Mouse (Mus musculus) heart, adult 18-20 months (tissue): ENCODE measurements around the gene Npr1. TPM values are rescaled to one million over a fixed set of nuclear protein-coding genes. Genes with fewer than 3 reads are reported as not detected.
A peak's percentile ranks its signal among the peaks of the same experiment; 100 is the strongest.

ENCODE experiments used
- DNase-seq, 2 experiments: peaks; one replicate each; pipeline ENCODE4 v3.0.0; 2021 to 2022; ENCODE audit warnings: mixed read lengths in 1 of 2
- long read RNA-seq, 2 experiments: library from polyadenylated mRNA; stranded (forward); transcript quantifications; one replicate each; pipeline ENCODE4 v2.0.0; 2021
- total RNA-seq, 2 experiments: library from RNA; stranded (reverse); gene quantifications; 2 replicates each; pipeline ENCODE4 v1.2.3; 2021

The Npr1 gene
- total RNA-seq = 10 to 100 TPM; 16.2 to 16.8 TPM
- long read RNA-seq, experiment 1, full-length matches to known transcripts = 4 of 5 reads
- long read RNA-seq, experiment 1, partial matches to known transcripts = 1 of 5 reads
- long read RNA-seq, experiment 1, other reads (novel, unspliced or antisense) = 0 of 5 reads
- long read RNA-seq, experiment 2, full-length matches to known transcripts = 2 of 4 reads
- long read RNA-seq, experiment 2, partial matches to known transcripts = 1 of 4 reads
- long read RNA-seq, experiment 2, other reads (novel, unspliced or antisense) = 1 of 4 reads

DNA sequence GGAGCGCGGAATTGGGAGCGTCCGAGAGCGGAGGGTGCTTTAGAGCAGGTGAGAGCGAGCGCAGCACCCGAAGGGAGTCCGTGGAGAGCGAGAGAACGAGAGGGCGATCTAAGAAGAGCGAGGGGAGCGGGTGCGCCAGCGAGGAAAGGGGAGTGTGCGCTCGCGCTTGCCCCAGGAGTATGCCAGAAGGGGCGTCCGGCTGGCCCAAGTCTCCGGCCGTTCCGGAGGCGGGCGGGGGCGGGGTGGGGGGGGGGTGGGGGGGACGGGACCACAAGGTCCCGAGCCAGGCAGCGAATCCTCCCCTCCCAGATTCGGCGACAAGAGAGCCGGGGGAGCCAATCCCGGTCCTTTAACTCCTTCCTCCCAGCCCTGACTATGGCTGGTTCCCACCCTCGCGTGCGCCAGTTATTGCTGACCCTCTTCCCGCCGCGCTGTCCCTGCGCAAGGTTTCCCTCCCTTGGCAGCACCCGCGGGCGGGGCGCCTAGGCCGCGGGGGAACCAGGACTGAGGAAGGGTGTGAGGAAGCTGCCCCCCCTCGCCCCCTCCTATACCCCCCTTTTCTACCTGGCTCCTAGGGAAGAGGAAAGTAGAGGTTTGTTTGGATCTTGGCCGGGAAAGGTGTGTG lies at the start of gene Npr1:
Gene Npr1 (minus strand): TSS at position 181 of the 625 bp plus-strand sequence.
- peak; percentile 67 to 74 for DNase-seq

DNA sequence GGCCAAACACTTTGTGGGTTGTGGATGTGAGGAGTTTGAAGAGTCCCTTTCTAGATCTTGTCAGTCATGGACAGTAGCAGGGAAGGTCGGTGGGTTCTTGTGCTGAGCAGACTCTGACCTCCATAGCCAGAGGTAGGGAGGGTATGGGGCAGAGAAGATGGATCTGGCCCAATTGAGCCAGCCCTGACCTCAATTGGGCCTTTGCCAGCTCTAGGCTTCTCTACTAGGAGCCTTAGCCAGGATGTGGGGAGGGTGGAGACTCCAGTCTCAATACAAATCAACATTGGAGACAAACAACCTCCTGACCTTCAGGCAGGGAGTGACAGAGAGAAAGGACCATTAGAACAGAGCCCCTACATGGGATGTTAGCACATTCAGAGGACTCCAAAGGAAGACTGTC lies 49.6 kb upstream of the Npr1 start:
- DNase-seq = peak; percentile 71 to 75

DNA sequence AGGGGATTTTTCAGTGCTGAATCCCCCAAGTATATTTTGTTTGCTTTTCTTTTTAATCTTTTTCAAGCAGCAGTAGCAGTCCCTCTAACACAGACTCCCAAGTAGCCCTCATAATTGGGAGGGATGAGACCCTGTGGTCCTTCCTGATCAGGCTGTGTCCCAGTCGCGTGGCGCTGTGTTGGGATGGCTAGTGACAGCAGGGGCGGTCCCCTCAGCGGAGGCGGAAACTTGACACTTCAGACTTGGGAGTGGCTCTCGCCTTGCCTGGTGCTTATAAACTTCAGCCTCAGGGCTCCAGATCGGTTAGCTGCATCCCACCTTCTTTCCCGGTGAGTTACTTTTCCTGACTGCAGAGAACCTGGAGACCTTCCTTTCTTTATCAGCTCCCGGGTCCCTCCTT lies 49.0 kb upstream of the Npr1 start:
- peak; percentile 88 to 91 for DNase-seq

DNA sequence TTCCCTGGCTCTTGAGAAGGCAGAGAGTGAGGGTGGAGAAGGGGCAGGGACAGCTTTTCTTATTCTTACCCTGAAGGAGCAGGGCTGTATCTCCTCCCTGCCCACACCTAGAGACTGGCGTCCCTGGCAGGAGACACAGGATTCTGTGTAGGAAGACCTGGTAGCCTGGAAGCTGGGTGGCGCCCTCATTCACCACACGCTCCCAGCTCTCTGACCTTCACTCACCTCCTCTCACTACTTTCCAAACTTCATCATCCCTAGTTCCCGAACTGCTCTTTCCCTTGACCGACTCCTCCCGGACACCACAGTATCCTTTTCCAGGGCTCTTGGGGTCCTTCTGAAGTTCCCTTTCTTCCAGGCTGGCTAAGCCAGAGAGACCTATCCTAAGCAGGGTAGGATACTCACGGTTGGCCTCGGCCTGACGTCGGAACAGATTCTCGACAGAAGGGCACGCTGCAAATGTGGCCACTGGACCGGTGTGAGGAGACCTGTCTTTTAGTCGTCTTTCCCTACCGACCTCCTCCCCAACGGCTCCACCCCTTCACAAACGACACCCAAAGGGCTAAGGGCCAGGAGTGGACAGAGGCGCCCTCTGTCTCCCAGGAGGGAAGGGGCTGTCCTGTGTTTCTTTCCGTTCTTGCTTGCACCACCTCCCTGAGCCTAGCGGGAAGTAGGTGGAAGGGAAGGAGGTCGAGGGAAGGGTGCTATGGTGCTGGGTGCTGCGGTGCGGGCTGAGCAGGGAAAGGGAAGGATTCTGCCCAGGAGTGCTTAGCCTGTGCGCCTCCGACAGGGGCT lies 48.3 kb upstream of the Npr1 start, which contains the start of the genes S100a1 and S100a13:
Gene S100a1 (minus strand): TSS at position 597 of the 795 bp plus-strand sequence.
Gene S100a13 (plus strand): TSS at position 640 of the 795 bp plus-strand sequence.
- DNase-seq = peak; percentile 88 to 93

DNA sequence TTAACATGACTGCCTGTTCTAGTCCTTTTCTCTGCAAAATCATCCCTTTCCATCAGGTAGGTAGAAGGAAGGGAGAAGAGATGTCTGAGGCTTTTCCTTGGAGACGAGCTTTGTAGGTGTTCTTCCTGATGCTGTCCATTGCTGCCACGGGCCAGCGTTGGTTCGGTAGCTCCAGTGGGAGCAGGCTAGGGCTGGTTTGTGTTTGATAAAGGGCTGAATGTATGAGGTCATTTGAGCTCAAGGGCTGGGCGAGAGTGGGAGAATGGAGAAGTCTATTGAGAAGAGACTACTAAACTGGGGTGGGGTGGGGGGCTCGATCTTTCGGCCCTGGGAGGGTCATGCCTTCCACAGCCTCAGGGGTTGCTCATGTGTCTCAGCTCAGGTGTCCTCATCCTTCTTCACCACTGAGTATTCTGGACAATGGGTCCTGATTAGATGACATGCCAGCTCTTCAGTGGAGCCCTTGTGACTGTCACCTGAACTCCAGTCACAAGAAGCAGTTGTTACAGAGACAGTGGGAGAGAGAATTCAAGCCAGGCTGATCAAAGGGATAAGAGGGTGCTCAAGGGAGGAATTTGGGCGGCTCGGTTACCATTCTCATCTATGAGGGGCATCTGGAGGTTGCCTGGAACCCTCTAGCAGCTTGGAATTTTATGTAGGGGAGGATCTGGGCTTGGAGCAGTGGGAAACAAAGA lies 47.4 kb upstream of the Npr1 start:
- no peak for DNase-seq

DNA sequence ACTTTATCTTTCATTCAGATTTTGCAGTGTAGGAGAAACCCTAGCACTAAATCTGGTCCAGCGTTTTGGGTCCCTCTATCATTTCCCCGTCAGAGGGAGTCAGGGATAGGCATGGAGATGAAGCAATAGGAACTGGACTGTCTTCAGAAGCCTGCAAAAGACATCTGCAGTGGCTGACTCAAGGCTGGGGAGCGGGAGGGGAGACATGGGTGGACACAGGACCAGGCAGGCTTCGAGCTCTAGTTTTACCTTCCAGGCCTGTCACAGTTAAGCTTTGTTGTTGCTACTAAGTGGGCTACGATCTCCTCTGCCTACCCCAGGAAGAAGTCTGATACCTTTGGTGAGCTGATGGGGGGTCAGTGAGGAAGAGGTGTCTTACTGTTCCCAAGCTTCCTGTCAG lies 46.6 kb upstream of the Npr1 start:
- DNase-seq = no peak

DNA sequence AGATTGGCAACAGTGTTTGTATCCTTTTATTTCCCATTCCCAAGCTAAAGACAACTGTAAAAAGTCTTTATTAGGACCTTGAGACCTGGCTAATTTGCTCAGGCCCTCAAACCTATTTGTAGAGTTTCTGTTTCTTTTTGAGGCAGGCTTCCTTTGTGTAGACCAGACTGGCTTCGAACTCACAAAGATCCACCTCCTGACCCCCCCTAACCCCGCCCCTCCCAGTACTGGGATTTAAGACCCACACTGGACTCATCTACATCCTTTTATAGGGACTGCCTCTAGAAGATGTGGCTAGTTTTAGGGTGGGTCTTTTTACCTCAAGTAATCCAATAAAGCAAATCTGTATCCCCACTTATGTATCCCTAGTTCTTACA lies 44.1 kb upstream of the Npr1 start:
- DNase-seq = no peak

DNA sequence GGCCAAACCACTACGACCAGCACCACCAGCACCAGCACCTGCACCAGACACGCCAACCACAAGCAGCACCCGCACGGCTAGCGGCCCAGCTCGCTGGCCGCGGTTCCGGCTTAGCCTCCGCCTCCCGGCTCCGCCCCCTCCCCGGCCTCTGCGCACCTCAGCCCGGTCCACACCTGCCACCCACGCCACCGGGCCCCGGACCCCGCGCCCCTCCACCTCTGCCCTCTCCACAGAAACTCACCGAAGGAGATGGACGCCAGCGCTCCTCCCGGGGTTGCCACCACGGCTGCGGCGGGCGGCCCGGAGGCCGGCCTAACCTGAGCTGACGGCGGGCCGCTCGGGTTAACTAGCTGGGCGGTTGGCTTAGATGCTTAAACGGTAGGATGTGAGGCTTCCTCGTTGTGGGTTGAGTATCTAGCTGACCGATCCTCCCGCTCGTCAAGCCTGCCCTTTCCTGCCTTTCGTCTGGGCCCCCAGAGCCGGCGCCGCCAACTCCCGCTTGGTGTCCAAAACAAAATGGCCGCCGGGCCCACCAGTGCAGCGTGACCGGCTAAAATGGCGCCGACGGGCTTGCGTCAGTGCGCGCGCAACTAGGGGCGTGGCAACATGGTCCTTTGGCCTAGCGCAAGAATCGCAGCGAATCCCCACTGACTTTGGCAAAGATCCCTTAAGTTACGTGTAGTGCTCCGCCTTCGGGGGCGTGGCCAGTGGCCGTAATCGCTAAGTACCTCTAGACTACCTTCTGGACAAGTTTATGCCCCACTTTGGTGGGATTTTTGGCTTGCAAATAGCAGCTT lies 43.5 kb upstream of the Npr1 start, which contains the start of gene Chtop:
Gene Chtop (minus strand): TSS at position 549 of the 797 bp plus-strand sequence.
- peak; percentile 99 to 100 for DNase-seq

DNA sequence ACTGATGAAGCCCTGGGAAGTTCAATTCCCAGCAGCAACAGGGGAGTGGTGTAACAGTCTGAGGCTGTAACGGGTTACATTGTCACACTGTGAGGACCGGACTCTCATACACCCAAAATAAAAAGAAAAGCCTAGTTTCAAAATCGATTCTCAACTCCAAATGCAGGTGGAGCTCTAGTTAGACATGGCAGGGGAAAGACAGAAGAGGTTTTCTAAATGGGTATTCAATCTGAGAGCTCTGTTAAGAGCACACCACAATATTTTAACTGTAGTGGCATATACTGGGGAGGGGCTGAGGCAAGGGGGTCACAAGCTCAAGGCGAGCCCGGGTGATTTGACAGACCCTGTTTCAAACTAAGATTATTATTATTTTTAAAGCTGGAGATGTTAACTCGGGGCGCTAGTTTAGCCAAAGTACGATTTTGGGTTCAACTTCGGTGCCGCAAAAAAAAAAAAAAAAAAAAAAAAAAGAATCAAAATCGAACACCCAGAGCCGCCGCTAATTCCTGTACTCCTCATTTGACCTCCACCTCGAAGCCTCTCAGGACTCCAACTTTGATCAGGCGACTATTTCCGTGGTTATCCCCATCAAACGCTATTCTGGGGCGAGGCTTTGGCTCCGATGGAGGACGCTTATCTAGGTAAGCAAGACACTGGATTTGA lies 42.8 kb upstream of the Npr1 start:
- no peak for DNase-seq

DNA sequence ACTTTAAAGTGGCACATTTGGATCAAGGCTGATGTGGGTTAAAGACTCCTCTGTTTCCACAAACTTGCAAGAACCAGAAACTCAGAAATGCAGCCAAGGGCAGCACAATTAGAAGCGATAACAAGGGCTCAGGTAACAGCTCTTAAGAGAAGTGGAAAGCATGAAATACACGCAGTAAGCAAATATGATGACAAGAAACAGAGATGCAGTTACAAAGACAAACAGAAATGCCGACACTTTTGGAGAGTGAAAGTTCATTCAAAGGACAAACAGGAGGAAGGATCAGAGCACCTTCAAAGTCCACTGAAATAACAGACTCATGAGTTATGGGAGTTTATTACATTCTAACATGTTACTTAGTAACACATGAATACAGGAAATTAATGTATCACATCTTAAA lies 40.7 kb upstream of the Npr1 start:
- no peak for DNase-seq

DNA sequence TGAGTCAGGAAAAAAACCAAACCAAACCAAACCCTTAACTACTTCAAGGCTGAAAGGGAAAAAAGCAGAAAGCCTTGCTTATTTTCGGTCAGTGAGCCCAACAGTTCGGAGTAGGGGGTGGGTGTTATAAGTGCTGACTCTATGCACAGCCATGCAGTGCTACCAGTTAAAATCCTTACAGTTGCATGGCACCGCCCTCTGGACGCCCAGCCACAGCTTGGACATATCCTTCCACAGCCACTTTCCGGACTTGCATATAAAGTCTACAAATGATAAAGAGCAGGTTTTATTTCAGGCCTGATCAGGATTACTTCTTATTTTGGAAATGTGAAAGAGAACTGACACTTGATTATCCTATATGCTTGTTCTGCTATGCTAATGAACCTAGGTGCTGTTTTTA lies 39.5 kb upstream of the Npr1 start:
- DNase-seq = no peak

DNA sequence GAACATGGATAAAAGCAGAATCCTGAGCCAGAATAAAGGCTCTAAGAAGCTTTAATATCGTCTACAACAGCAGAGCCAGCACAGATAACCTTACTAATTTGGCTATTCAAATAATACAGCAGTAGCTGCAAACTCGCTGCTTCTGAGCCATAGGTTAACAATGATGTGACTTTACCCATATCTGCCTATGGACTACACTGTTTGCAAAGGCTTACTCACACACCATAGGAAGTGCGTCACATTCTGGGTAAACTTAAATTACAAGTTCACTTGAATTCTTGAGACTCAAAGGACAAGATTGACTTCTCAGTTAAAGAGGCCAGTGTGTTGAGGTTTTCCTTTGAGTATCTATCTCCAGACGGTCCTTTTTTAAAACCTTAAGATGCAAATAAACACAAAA lies 37.8 kb upstream of the Npr1 start:
- no peak for DNase-seq

DNA sequence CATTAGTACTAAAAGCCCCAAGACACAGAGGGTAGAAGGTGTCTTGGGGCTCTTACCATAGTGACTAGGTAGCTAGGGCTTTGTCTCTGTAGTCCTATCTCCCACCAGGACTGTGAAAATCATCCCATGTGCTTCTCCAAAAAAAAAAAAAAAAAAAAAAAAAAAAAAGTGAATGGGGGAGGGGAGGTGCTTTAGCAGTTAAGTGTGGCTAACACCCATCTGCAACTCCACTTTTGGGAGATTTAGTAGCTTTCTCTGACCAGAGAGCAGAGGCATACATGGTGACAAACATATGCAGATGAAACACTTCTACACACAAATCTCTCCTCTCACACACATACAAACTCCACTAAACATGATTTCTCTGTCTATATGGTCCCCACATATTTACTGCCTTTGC lies 31.9 kb upstream of the Npr1 start:
- no peak for DNase-seq

DNA sequence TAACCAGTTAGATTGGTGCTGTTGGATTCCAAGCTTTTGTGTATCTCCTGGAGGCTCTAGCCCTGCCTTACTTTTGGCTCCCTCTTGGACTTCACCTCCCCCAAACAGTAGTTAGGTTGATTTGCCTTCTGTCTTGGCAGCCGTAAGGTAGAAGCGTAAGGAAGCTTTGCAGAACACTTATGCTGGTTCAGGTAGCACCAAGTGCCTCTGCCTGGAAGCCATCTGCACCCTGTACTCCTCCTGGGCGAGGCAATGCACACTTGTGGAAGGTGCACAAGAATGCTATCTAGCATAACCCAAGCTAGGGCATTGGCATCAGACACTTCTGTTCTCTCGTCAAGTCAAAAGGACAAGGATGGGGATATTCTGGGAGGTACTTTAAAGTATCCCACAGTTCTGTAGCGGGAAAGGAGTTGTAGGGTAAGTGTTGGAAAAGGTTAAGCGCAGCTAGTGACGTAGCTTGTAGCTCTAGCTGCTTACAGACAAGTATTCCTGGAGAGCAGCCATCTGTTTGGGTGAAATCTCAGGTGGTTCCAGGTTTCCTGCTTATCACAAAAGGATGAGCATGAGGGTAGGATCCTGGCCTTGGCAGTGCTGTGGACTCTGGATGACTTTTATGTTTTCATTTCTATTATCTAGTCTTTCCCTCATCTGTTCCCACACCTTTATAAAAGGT lies 30.3 kb upstream of the Npr1 start:
- DNase-seq = no peak

DNA sequence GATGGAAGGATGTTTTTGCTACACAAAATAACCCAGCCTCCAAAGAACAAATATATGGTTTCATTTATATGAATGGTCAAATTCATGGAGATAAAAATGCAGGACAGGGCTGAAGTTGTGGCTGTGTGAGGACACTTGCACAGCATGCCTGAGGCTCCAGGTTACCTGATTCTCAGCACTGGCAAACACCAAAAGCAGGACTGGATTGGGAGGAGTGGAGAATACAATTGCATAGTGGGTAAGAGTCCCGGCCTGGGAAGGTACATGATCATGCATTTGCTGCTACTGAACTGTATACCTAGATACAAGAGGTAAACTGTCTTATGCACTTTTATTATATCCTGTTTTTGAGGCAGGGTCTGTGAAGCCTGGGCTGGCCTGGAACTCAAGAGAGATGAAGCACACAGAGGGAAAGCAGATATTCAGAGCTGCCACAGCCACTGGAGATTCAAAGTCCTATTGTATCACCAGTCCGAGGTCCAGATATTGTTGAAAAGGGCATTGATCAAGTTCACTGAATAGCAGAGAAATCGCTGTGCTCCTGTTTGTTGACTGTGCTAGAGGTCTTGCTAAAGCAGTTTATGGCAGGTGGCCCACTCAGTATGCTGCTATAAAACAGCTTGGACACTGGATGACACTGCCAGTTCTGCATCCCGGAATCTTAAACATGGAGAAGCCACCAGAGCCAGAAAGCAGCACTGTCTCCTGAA lies 28.3 kb upstream of the Npr1 start:
- DNase-seq = no peak

DNA sequence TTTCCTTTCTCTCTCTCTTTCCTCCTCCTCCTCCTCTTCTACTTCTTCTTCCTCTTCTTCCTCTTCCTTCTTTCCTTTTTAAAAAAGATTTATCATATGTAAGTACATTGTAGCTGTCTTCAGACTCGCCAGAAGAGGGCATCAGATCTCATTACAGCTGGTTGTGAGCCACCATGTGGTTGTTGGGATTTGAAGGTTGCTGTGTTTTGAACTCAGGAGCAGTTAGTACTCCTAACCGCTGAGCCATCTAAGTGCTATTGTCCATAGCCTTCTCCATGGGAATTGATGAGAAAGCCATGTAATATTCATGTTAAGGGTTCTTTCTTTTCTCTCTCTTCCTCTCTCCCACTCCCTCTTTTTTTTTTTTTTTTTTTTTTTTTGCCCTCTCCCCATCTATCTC lies 25.7 kb upstream of the Npr1 start:
- peak; percentile 53 to 61 for DNase-seq

DNA sequence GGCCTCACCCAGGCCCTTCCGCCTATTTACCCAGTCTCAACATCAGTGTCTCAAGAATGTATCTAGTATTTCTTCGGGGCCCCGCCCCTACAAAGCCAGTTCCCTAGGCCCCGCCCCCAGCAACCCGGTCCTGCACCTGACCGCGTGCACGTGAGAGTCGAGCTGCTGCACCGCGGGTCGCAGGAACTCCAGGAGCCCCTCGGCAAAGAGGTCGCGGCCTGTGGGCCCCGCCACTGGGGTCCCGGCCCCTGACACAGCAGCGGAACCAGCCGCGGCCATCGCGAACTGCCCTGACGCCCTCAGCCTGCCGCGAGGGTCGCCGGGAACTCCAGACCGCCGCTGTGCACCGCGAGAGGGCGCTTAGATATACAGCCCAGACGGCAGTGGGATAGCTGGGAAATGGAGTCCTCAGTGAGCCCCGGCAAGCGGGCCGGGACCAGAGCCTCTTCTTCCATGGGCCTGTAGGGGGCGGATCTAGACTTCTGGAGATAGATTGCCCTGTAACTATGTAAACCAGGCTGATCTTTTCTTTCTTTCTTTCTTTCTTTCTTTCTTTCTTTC lies 25.1 kb upstream of the Npr1 start, which contains the start of gene Snapin:
Gene Snapin (minus strand): TSS at position 338 of the 561 bp plus-strand sequence.
- DNase-seq = peak; percentile 97

DNA sequence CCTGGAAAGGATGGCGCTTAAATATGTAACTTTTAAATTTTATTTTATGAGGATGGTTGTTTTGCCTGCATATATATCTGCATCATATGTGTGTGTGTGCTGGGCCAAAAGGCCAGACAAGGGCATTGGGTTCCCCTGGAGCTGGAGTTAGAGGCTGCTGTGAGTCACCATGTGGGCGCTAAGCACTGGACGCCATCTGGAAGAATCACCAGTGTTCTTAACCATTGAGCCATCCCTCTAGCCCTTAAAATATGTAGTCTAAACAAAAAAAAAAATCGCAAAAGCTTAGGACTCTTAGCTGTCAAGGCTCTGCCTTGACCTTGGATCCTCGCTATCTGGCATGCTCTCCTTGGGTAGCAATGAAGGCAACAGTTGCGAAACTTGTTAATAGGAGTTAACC lies 22.9 kb upstream of the Npr1 start:
- DNase-seq = no peak

DNA sequence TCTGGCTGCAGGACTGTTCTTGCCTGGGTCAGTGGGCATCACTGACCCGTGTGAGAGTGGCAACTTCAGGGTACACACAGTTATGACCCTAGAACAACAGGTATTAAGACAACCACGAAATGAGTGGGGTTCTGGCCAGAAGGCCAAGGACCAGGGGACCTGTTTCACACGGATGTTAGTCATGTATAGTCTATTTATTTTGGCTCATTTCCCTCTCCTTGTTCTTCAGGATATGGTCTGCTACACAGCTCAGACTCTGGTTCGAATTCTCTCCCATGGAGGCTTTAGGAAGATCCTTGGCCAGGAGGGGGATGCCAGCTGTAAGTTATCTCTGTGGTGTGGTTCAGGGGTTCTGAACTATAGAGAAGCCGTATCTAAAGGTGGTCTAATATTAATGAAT lies 21.3 kb upstream of the Npr1 start:
- DNase-seq = no peak
